Mouse (Mus musculus): ENCODE measurements around the gene Erbb2. TPM values are rescaled to one million over a fixed set of nuclear protein-coding genes. Genes with fewer than 3 reads are reported as not detected.
"Not testable (repeated sequence)": the region's sequence is repeated elsewhere in the genome, so short reads cannot be mapped to it uniquely, and the experiment has no call there.

The Erbb2 gene
- 33.8 and 35.3 TPM in 2 replicates for polyA plus RNA-seq (2012; rRNA removed)

GRCm38 (mm10) chr11:98412273-98412796 lies at the start of gene Erbb2:
Erbb2 (plus strand) TSS chr11:98412470.
- no peak for DNase-seq (ENCODE audit: low read depth)

GRCm38 (mm10) chr11:98363817-98364216 lies 48.5 kb upstream of the Erbb2 start:
- DNase-seq (ENCODE audit: low read depth): no peak

DNA sequence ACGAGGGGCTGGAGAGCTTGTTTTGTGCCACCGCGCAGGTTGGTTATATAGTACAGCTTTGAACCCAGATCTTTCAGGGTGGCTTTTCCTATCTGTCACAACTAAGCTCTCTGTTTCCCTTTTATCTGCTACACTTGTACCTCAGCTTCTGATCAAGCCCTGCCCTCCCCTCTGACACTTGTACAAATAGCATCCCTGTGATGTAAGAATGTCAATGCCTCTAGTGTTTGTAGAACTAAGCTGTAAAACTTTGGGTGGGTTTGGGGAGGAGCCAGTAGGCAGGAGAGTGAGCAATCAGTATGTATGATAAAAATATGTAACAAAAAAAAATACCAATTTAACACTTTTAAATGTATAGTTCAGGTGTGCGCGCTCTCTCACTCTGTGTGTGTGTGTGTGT lies 47.9 kb upstream of the Erbb2 start:
- no peak for DNase-seq (ENCODE audit: low read depth)

GRCm38 (mm10) chr11:98366290-98366689 lies 46.0 kb upstream of the Erbb2 start:
- no peak for DNase-seq (ENCODE audit: low read depth)

- DNase-seq (ENCODE audit: low read depth): no peak
These were observed 45.0 kb upstream of the Erbb2 start for GRCm38 (mm10) chr11:98367171-98367862.

- DNase-seq (ENCODE audit: low read depth): no peak
These were observed 44.4 kb upstream of the Erbb2 start for GRCm38 (mm10) chr11:98367863-98368186.

- no peak for DNase-seq (ENCODE audit: low read depth)
These were observed 42.9 kb upstream of the Erbb2 start for GRCm38 (mm10) chr11:98369337-98369736.

DNA sequence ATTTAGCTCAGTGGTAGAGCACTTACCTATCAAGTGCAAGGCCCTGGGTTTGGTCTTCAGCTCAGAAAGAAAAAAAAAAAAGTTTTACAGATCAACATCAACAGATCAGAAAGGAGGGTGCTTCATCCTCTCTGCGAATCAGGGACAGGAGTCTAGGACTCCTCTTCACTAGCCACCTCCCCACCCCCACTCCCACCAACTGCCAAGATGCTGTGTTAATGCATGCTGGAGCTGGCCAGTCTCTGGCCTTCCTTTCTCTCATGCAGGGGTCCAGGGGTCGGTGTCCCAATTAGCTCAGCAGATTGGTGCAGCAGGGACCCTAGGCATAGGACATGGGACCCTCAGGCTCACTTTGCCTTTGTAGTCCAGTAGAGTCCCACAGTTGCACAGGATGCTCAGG lies 41.7 kb upstream of the Erbb2 start:
- no peak for DNase-seq (ENCODE audit: low read depth)

DNA sequence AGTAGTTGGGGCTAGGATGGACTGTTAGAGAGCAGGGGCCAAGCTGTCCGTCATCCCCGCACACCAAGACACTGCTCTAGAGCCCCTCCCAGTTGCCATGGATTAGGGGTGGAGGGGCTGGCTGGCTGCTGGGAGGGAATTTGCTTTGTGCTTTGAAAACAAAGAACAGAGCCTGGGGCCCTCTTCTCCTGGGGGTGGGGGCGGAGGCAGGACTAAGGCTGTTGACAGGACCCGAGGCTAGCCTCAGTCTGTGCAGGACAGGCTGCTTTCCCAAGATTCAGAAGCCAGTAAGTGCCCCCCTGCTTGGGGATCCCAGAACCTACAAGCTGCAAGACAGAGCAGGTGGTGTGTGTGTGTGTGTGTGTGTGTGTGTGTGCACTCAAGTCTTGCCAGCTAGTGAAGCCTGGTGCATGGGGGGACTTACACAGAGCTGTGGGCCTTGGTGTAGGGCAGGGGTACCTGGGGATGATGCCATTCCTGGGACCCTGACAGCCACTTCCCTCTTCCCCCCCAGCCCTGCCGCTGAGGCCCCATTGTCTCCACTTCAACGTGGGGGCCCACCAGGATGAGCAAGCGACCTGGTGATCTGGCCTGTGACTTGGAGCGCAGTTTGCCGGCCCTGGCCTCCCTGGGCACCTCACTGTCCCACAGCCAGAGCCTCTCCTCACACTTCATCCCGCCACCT lies 40.6 kb upstream of the Erbb2 start:
- DNase-seq (ENCODE audit: low read depth): no peak

- DNase-seq (ENCODE audit: low read depth): no peak
These were observed 39.9 kb upstream of the Erbb2 start for GRCm38 (mm10) chr11:98372406-98372805.

GRCm38 (mm10) chr11:98373244-98373643 lies 39.0 kb upstream of the Erbb2 start:
- no peak for DNase-seq (ENCODE audit: low read depth)

DNA sequence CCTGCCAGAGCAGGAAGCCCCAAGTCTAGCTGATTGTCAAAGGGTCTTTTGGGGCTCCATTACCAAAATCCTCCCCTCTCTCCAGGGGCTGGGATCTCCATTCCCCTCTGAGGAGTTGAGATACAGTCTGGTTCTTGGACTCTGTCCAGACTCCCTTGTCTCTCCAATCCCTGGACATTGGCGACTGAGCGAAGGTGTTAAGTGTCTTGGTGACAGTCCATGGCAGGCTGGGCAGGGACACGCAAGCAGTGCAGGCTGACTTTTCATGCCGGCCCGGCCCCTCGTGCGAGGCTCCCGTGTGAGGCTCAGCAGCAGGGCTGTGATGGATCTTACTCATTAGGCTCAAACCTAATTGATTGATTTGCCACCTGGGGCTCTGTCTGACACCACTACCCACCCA lies 38.0 kb upstream of the Erbb2 start:
- no peak for DNase-seq (ENCODE audit: low read depth)

GRCm38 (mm10) chr11:98376756-98377155 lies 35.5 kb upstream of the Erbb2 start:
- DNase-seq (ENCODE audit: low read depth): no peak

- no peak for DNase-seq (ENCODE audit: low read depth)
These were observed 34.5 kb upstream of the Erbb2 start for GRCm38 (mm10) chr11:98377787-98378186.

- no peak for DNase-seq (ENCODE audit: low read depth)
These were observed 32.9 kb upstream of the Erbb2 start for GRCm38 (mm10) chr11:98379379-98379778.

- DNase-seq (ENCODE audit: low read depth): no peak
These were observed 32.2 kb upstream of the Erbb2 start for GRCm38 (mm10) chr11:98380106-98380505.

- no peak for DNase-seq (ENCODE audit: low read depth)
These were observed 30.6 kb upstream of the Erbb2 start for GRCm38 (mm10) chr11:98381651-98382050.

GRCm38 (mm10) chr11:98382405-98382804 lies 29.9 kb upstream of the Erbb2 start:
- DNase-seq (ENCODE audit: low read depth): not testable (repeated sequence)

DNA sequence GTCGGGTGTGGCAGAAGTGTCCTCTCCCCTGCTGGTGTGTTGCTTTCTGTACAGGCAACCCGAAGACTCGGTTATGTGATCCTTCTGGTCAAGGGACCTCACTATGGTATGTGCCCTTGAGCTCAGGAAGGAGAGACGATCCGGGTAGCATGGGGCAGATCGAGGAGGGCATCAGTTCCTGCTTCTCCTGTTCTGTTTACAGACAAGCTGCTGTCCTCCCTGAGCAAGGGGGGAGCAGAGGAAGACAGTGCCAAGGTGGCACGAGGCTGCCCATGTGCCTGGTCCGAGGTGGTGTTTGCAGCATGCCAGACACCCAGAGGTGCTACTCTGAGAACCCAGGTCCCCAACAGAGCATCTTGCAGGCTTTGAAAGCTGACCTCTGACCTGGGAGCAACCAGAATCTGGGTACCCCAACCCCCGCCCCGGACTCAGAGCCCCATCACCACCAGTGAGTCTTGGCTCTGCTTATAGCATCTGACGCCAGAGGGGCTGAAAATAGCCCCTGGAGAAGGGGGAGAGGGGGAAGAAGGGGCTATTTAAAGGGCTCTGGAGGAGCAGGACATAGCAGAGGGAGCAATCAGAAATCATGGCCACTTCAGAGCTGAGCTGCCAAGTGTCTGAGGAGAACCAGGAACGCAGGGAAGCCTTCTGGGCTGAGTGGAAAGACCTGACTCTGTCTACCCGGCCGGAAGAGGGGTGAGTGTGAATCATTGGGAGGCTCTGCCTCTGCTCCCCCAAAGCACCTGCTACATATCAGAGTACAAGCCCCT lies 28.8 kb upstream of the Erbb2 start, which contains the start of gene Tcap:
Tcap (plus strand) TSS at position 551 of the 770 bp plus-strand sequence.
- DNase-seq (ENCODE audit: low read depth): no peak

GRCm38 (mm10) chr11:98384216-98384615 lies 28.1 kb upstream of the Erbb2 start:
- DNase-seq (ENCODE audit: low read depth): no peak

GRCm38 (mm10) chr11:98384721-98385637 lies 27.3 kb upstream of the Erbb2 start:
- no peak for DNase-seq (ENCODE audit: low read depth)

Measured in gonadal fat pad, adult 2 months (tissue).